Mouse (Mus musculus) liver, postnatal 0 days (tissue): Measurements from ENCODE around the gene Osbpl8.

Source experiments
- CTCF ChIP-seq: sonication (generic); IDR thresholded peaks from 2 replicates; pipeline ENCODE4 v1.5.1; 2016; ENCODE audit warnings: antibody characterized with exemption, low read depth
- EP300 ChIP-seq: IDR thresholded peaks from 2 replicates; pipeline ENCODE4 v1.6.1; 2016; ENCODE audit warnings: antibody characterized with exemption, low read depth, mild to moderate bottlenecking

DNA sequence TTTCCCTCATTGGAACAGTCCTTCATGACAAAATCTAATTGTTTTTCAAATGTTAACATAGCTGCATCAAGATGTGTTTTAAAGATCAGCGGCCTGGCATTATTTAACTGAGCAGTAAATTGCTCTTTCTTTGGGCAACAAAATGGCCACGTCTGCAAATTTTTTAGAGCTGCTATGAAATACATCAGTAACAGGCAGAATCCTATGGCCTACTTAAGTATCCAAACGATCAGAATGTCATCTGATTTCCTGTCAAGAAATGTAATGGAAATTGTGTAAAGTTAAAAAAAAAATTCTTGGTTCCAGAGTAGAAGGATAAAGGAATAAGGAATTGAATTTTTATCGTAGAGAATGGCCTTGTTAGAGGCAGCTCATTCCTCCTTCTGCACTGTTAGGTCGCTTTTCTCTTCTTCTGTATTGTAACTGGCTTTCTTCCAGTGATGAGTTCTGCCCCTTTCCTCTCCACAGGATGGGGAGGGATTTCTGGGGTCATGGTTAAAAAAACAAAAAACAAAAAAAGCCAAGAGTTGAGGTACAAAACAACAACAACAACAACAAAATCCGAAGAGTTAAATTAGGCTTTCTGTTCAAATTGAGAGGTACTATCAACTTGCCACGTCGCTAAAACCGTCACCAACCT, 831 bp upstream of the Osbpl8 start:
- TF ChIP-seq EP300 = 0 out of 2 replicates have a peak, but pooled peaks have one; percentile 8
- no peak for TF ChIP-seq CTCF
